Mouse (Mus musculus) G1E (cell line): Measurements from ENCODE around the gene Gm10570.

Experiments used
- CTCF ChIP-seq: IDR thresholded peaks from 2 replicates; pipeline ENCODE4 v1.5.1; 2012; ENCODE audit warnings: low read depth, low read length, inconsistent platforms, mixed read lengths
- GATA1 ChIP-seq: IDR thresholded peaks from 2 replicates; pipeline ENCODE4 v1.6.1; 2012; ENCODE audit warnings: borderline replicate concordance, low read length, inconsistent platforms, mixed read lengths
- TAL1 ChIP-seq: conservative IDR thresholded peaks from 2 replicates; pipeline ENCODE4 v1.6.1; 2012; ENCODE audit warnings: low read depth, low read length, inconsistent platforms, mixed read lengths

GRCm38 (mm10) chr4:130327366-130327765 is 18.9 kb upstream of the Gm10570 start:
- no peak for TF ChIP-seq CTCF
- TF ChIP-seq GATA1 = no peak
- TF ChIP-seq TAL1 = no peak
